Mouse (Mus musculus) hindbrain, embryonic 16.5 days (tissue): Measurements from ENCODE around the gene Fgf5. TPM values are rescaled to one million over a fixed set of nuclear protein-coding genes. Genes with fewer than 3 reads are reported as not detected.

Experiments
- ATAC-seq: fragments of 200-750 bp; cut with Nextera tagmentation; 2 replicates; pipeline ENCODE4 v1.8.0; 2017; ENCODE audit warnings: moderate TSS enrichment, moderate library complexity
- H3K27ac ChIP-seq: fragments of 300-500 bp; sonication (generic); 2 replicates; pipeline ENCODE4 v1.5.1; 2014; ENCODE audit warnings: low read depth, mild to moderate bottlenecking, control low read depth, low read length, moderate library complexity
- H3K27me3 ChIP-seq: fragments of 300-500 bp; sonication (generic); replicated peaks from 2 replicates; pipeline ENCODE4 v1.6.1; 2014; ENCODE audit warnings: low read length; ENCODE audit not compliant: control insufficient read depth, insufficient read depth
- H3K36me3 ChIP-seq: fragments of 300-500 bp; sonication (generic); 2 replicates; pipeline ENCODE4 v1.6.1; 2014; ENCODE audit warnings: mild to moderate bottlenecking, low read length, moderate library complexity, mixed read lengths; ENCODE audit not compliant: control insufficient read depth, insufficient read depth
- H3K4me1 ChIP-seq: fragments of 300-500 bp; sonication (generic); 2 replicates; pipeline ENCODE4 v1.6.1; 2014; ENCODE audit warnings: low read depth, low read length; ENCODE audit not compliant: control insufficient read depth, insufficient read depth
- H3K4me2 ChIP-seq: fragments of 300-500 bp; sonication (generic); 2 replicates; pipeline ENCODE4 v1.6.1; 2014; ENCODE audit warnings: mild to moderate bottlenecking, low read length, control low read depth, moderate library complexity
- H3K4me3 ChIP-seq: fragments of 300-500 bp; sonication (generic); 2 replicates; pipeline ENCODE4 v1.5.1; 2014; ENCODE audit warnings: mild to moderate bottlenecking, low read length, control low read depth, moderate library complexity
- H3K9ac ChIP-seq: fragments of 300-500 bp; sonication (generic); 2 replicates; pipeline ENCODE4 v1.6.1; 2014; ENCODE audit warnings: low read depth, mild to moderate bottlenecking, control low read depth, low read length, moderate library complexity
- H3K9me3 ChIP-seq: fragments of 300-500 bp; sonication (generic); 2 replicates; pipeline ENCODE4 v1.6.1; 2014; ENCODE audit warnings: mild to moderate bottlenecking, low read length, moderate library complexity; ENCODE audit not compliant: control insufficient read depth
- WGBS: fragments of 180-500 bp; shearing (Covaris S2); extraction: QIAGEN DNeasy Blood & Tissue Kit; methylation state at CpG from one replicate; pipeline ENCODE4 v1.1.7; 2014; 5-methylcytosine and 5-hydroxymethylcytosine counted together
- polyA plus RNA-seq: library from polyadenylated mRNA; unstranded; fragments of >200 nt; fragmentation: Nextera tagmentation; extraction: Ambion mirVana; gene quantifications from 2 replicates; pipeline ENCODE4 v1.2.1, GENCODE M21; 2015

Fgf5 gene
- polyA plus RNA-seq, 1 experiment from 2014 or later = 2.9 TPM

DNA sequence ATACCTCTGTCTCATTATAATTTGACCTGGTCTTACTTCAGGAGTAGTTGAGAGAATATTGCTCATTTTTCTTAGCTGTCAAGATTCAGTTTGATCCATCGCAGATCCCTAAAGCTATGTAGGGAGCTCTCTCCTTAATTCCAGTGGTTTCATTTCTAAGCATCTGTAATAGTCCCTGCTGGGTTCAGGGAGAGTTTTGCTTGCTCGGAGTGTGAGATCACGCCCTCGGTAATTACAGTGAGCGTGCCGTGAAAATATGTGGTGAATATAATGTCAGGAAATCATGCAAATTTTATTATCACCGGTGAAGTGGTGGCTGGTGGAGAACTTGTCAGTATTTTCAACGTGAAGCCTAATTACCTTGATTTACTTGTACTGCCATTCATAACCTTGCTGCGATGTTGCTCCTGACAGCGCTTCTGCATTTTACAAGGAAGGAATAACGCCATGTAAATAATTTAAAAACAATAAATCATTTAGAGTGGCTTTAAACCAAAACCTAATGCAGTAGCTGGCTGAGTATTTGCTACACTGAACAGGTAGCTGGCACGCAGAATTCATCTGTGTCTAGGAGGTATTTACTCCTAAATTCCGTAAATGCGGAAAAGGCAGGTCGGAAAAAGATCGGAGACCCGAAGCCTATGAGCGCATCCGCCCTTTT is 38.5 kb downstream of the Fgf5 start:
- WGBS = 2% methylated on average over 19 of the region's 19 CpGs
- peak overlapping the region; percentile 16 for H3K4me3 ChIP-seq
- no peak for ATAC-seq
- peaks cover 5% of the 10 kb centered on the region; the same call in 1 of the 2 replicates for H3K4me1 ChIP-seq
- no peaks in the 10 kb centered on the region for H3K36me3 ChIP-seq
- H3K27ac ChIP-seq = no peak overlapping the region
- peak overlapping the region; percentile 59 for H3K4me2 ChIP-seq
- no peaks in the 10 kb centered on the region for H3K9me3 ChIP-seq
- H3K9ac ChIP-seq = peak overlapping the region; percentile 21; the same call in 1 of the 2 replicates
- peaks cover 7% of the 10 kb centered on the region; the same call in 1 of the 2 replicates for H3K27me3 ChIP-seq

DNA sequence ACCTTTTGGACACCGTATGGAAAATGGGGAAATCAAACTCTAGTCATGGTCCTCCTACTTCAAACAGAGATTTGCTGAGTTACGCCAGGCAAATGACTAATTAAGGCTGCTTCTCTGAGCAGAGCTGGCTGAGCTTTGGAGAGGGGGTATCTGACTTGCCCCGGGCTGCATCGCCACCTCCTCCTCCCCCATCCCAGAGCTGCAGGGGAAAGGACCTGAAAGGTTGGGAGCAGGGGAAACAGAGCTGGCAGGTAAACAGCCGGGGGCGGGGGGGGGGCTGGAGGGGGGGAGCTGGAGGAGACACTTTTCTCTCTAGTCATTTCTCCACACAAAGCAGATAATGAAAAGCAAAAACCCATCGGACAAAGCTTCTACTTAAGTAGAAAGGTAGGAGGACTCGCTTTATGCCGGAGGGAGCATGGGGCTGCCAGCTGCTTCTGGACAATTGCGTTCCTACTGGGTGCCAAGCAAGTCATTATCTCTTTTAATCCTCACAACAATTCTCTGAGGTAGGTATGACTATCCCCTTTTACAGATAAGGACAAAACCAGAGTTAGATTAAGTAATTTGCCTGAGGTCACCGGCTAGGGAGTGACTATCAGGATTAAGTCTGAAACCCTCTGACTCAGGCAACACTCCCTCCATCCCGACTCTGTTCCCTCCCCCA is 39.2 kb downstream of the Fgf5 start:
- H3K4me1 ChIP-seq = peaks cover 5% of the 10 kb centered on the region; the same call in 1 of the 2 replicates
- no peaks in the 10 kb centered on the region for H3K36me3 ChIP-seq
- peak overlapping the region; percentile 59 for H3K4me2 ChIP-seq
- H3K4me3 ChIP-seq = peak overlapping the region; percentile 16
- no peaks in the 10 kb centered on the region for H3K9me3 ChIP-seq
- H3K9ac ChIP-seq = peak overlapping the region; percentile 21; the same call in 1 of the 2 replicates
- no peak overlapping the region for H3K27ac ChIP-seq
- WGBS = 1% methylated on average over 12 of the region's 12 CpGs
- ATAC-seq = peak; percentile 42; the same call in 1 of the 2 replicates
- peaks cover 7% of the 10 kb centered on the region; the same call in 1 of the 2 replicates for H3K27me3 ChIP-seq

DNA sequence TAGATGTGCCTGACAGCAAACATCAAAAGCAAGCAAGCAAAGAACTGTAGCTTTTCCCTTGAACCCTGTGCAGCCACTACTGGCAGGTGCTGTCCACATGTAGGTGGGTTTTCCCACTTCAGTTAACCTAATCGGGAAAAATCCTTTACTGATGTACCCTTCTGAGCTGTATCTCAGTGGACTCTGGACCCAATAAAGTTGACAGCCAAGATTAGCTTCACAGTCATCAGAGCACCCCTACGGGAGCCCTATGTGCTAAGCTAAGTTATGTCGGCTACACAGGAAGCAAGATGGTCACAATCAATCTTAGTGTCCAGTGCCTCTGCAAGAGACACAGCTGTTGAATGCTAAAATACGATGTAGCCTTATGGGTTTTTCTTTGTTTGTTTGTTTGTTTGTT is 46.1 kb downstream of the Fgf5 start:
- Histone ChIP-seq H3K9ac (no peak overlapping the region), H3K27me3 (0 out of 2 replicates have a peak, but pooled peaks cover 2% of the 10 kb centered on the region), H3K36me3 (no peaks in the 10 kb centered on the region), H3K4me1 (no peaks in the 10 kb centered on the region), H3K27ac (no peak overlapping the region), H3K9me3 (no peaks in the 10 kb centered on the region), H3K4me3 (no peak overlapping the region), H3K4me2 (no peak overlapping the region)
- ATAC-seq = no peak
- WGBS = 91% methylated on average over 4 of the region's 4 CpGs

DNA sequence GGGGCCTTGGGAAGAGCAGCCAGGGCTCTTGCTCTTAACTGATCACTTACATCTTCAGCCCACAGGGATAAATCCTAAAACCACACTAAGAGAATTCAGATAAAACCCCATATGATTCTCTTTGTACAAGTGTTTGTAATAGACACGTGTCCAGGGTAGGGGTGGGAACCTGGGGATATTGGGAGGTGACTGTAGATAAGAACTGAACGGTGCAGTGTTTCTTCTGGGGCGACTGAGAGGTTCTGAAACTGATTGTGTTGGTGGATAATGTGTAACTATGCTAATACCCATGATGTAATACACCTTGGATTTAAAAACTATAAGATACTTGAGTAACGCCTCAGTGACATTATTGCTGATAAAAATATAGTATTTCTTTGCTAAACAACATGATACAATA is 51.7 kb downstream of the Fgf5 start:
- WGBS = 86% methylated on average over 4 of the region's 4 CpGs
- no peaks in the 10 kb centered on the region for H3K27me3 ChIP-seq
- ATAC-seq = no peak
- H3K36me3 ChIP-seq = no peaks in the 10 kb centered on the region
- H3K4me2 ChIP-seq = no peak overlapping the region
- no peak overlapping the region for H3K9ac ChIP-seq
- H3K4me1 ChIP-seq = no peaks in the 10 kb centered on the region
- no peak overlapping the region for H3K4me3 ChIP-seq
- no peaks in the 10 kb centered on the region for H3K9me3 ChIP-seq
- no peak overlapping the region for H3K27ac ChIP-seq

DNA sequence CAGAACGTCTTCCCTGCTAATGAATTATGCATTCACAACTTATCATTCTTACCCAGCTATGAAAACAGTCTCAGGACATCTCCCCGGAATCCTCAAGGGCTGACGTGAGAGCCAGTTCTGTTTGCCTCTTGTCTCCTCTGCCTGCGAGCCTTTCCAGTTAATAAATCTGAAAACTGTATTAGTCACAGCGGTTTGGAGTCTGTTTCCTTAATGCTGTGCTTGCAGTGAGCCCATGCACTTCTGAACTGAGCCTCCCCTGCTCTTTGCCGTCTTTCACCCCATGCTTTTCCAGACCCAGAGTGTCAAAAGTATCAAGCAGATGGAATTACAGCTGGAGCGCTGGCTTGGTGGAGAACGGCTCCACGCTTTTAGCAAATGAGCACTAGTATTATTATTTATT is 52.5 kb downstream of the Fgf5 start:
- Histone ChIP-seq H3K9me3 (no peaks in the 10 kb centered on the region), H3K4me2 (peak overlapping the region; percentile 31), H3K27ac (no peak overlapping the region), H3K4me1 (no peaks in the 10 kb centered on the region), H3K4me3 (no peak overlapping the region), H3K27me3 (no peaks in the 10 kb centered on the region), H3K36me3 (no peaks in the 10 kb centered on the region), H3K9ac (no peak overlapping the region)
- no peak for ATAC-seq
- 38% methylated on average over 9 of the region's 9 CpGs for WGBS

DNA sequence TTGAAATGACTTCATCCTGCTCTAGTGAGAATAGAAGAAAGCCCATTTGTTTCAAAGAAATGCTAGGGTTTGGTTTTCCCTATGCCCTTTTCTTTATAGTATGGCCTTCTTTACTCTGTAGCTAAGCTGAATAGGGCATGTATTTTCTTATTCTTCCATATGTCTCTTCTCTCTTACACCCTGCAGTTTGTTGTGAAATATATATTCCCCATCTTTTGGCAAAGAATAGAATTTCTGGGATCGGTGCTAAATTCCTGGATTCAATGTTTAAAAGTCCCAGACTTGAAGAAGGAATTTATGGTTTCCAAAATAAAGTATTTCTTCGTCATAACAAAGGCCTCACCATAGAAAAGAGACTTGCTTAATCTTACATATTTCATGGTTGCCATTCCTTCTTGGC is 72.6 kb downstream of the Fgf5 start:
- WGBS = 81% methylated on average over 2 of the region's 2 CpGs
- Histone ChIP-seq H3K9ac (no peak overlapping the region), H3K27me3 (peaks cover 5% of the 10 kb centered on the region; the same call in 1 of the 2 replicates), H3K4me2 (no peak overlapping the region), H3K4me1 (no peaks in the 10 kb centered on the region; the same call in none of the 2 replicates), H3K9me3 (no peaks in the 10 kb centered on the region), H3K36me3 (no peaks in the 10 kb centered on the region), H3K27ac (no peak overlapping the region), H3K4me3 (no peak overlapping the region)
- no peak for ATAC-seq

Other genes starting within 250 kb of the Fgf5 start
- gene Antxr2, start 223.1 kb upstream of the Fgf5 start, polyA plus RNA-seq = 2.6 and 4.9 TPM in 2 replicates
- gene Prdm8, start 87.0 kb upstream of the Fgf5 start, polyA plus RNA-seq = 3.1 and 3.2 TPM in 2 replicates
- gene Cfap299, start 75.1 kb downstream of the Fgf5 start, polyA plus RNA-seq = 1.6 and 2.1 TPM in 2 replicates